Mouse (Mus musculus) bone marrow, adult 2 months (tissue): ENCODE data around the gene Dhx35. TPM values are rescaled to one million over a fixed set of nuclear protein-coding genes. Genes with fewer than 3 reads are reported as not detected.

ENCODE experiments used
- H3K27ac ChIP-seq: fragments of 200-500 bp; 2 replicates; pipeline ENCODE4 v1.5.1; 2012; ENCODE audit warnings: low read depth, mild to moderate bottlenecking, control low read depth, inconsistent platforms, low read length; ENCODE audit not compliant: control insufficient read depth, poor library complexity, insufficient read depth
- H3K4me1 ChIP-seq: fragments of 200-500 bp; 2 replicates; pipeline ENCODE4 v1.6.1; 2011; ENCODE audit warnings: low read length; ENCODE audit not compliant: control insufficient read depth, insufficient read depth
- H3K4me3 ChIP-seq: fragments of 200-500 bp; replicated peaks from 2 replicates; pipeline ENCODE3; 2011; ENCODE audit warnings: mild to moderate bottlenecking, low read depth, low read length, control low read depth; ENCODE audit not compliant: control insufficient read depth
- CTCF ChIP-seq: fragments of 200-500 bp; IDR thresholded peaks from 2 replicates; pipeline ENCODE4 v1.5.1; 2011; ENCODE audit warnings: low read length, control low read depth; ENCODE audit not compliant: control insufficient read depth, insufficient read depth
- POLR2A ChIP-seq: fragments of 200-500 bp; IDR thresholded peaks from 2 replicates; pipeline ENCODE4 v1.6.1; 2011; ENCODE audit warnings: low read depth, mild to moderate bottlenecking, control low read depth, low read length, borderline replicate concordance; ENCODE audit not compliant: control insufficient read depth
- WGBS: fragments of 180-500 bp; shearing (Covaris S2); methylation state at CpG from one replicate; pipeline ENCODE4 v1.1.7; 2018; 5-methylcytosine and 5-hydroxymethylcytosine counted together
- polyA plus RNA-seq: library from polyadenylated mRNA; stranded (reverse); fragments of >200 nt; gene quantifications from 2 replicates; pipeline ENCODE4 v1.2.4, GENCODE M21; 2011; ENCODE audit warnings: low replicate concordance; ENCODE audit not compliant: missing spikeins, insufficient read depth, insufficient read length

Gene Dhx35
- 3.2 and 10.7 TPM in 2 replicates for polyA plus RNA-seq

DNA sequence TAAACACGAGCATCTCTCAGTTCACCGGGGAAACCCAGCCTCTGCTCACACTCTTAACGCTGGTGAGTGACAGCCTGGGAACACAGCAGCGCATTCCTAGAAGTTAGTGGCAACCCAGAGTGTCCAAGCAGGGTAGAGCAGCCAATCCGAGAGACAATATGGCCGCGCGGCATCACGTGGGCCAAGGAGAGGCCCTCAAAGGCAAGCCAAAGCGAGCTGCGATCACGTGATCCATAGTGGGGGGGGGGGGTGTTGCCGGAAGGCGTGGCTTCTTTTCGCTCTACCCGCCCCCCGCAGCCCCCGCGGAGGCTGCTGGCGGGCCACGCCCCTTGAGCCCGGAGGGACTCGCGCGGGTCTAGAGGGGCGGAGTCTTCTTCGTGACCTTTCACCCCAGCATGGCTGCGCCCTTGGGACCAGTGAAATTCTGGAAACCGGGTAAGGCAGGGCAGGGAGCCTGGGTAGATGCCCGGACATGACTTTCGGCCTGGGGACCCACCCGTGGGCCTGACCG is at the start of gene Dhx35:
TSS of gene Dhx35 (plus strand) at position 314 of the 511 bp plus-strand sequence.
- Histone ChIP-seq H3K4me1 (peaks cover 1% of the 10 kb centered on the region; the same call in 1 of the 2 replicates), H3K27ac (peak within 1 kb of the TSS; percentile 25; the same call in 1 of the 2 replicates), H3K4me3 (peak within 1 kb of the TSS; percentile 90)
- under 1% methylated on average over 33 of the region's 33 CpGs for WGBS
- 0 out of 2 replicates have a peak, but pooled peaks have one; percentile 23 for TF ChIP-seq POLR2A
- TF ChIP-seq CTCF, result no peak

GRCm38 (mm10) chr2:158745049-158745482 is 49.5 kb upstream of the Dhx35 start:
- H3K27ac ChIP-seq, result no peak overlapping the region
- H3K4me1 ChIP-seq, result no peaks in the 10 kb centered on the region; the same call in 1 of the 2 replicates
- no peak overlapping the region for H3K4me3 ChIP-seq
- WGBS, result 0% methylated on average over 2 of the region's 2 CpGs
- TF ChIP-seq POLR2A, result no peak
- peak; percentile 62 for TF ChIP-seq CTCF

DNA sequence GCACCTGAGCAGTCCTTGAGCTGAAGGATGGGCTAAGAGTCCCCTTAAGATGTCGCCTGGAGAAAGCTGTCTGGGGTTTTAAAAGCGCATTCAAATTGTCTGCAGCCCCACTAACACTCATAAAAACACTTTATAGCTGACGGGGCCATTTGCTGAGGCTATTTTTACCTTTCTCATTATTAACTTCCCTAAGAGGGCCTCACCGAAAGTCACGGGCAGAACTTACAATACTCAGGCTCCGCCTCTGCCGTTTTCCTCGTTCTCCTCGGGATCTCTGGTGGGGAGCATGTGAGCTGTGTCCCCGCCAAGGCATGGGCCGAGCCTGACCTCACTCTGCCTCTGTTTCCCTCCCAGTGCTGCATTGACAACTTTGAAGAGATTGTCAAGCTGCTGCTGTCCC is 48.4 kb upstream of the Dhx35 start:
- Histone ChIP-seq H3K27ac (no peak overlapping the region), H3K4me3 (no peak overlapping the region), H3K4me1 (no peaks in the 10 kb centered on the region; the same call in 1 of the 2 replicates)
- TF ChIP-seq CTCF (no peak), POLR2A (no peak)
- WGBS, result 22% methylated on average over 11 of the region's 11 CpGs

DNA sequence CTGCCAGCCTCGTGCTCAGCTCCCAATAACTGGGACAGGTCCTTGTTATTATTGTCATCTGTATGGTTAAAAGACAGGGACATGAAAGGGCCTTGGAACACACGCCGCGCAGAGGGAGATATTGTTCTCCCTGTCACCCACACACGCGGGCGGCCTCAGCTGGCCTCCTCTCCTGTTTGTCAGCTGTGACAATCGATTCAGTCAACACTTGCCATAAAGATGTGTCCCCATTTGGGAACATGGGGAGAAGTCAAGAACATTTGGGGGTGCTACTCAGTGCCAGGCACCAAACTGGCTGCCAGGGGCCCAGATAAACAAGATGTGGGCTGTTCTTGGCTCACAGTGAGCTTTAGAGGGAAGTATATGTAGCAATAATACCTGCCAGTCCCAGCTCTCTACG is 45.2 kb upstream of the Dhx35 start:
- Histone ChIP-seq H3K4me1 (no peaks in the 10 kb centered on the region; the same call in 1 of the 2 replicates), H3K4me3 (no peak overlapping the region), H3K27ac (no peak overlapping the region)
- TF ChIP-seq POLR2A (no peak), CTCF (no peak)
- WGBS, result 85% methylated on average over 9 of the region's 9 CpGs

DNA sequence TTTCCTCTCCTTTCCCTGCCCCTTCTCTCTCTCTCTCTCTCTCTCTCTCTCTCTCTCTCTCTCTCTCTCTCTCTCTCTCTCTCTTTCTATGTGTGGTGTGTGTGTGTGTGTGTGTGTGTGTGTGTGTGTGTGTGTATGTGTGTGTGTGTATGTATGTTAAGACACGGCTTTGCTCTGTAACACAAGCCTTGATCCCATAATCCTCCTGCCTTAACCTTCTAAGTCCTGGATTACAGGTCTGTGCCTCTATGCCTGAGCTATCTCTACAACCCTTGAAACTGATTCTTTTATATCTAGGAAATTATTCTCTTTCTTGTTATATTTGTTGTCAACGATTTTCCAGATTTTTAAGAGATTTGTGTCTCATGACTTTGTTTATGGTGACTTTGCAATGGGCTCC is 34.4 kb upstream of the Dhx35 start:
- WGBS, result 68% methylated on average over 2 of the region's 2 CpGs
- H3K27ac ChIP-seq, result no peak overlapping the region
- H3K4me1 ChIP-seq, result no peaks in the 10 kb centered on the region
- no peak overlapping the region for H3K4me3 ChIP-seq
- TF ChIP-seq POLR2A (no peak), CTCF (no peak)

GRCm38 (mm10) chr2:158762339-158762738 is 32.3 kb upstream of the Dhx35 start:
- WGBS, result 76% methylated on average over 5 of the region's 5 CpGs
- H3K4me1 ChIP-seq, result no peaks in the 10 kb centered on the region
- no peak overlapping the region for H3K4me3 ChIP-seq
- no peak overlapping the region for H3K27ac ChIP-seq
- TF ChIP-seq POLR2A, result no peak
- no peak for TF ChIP-seq CTCF

DNA sequence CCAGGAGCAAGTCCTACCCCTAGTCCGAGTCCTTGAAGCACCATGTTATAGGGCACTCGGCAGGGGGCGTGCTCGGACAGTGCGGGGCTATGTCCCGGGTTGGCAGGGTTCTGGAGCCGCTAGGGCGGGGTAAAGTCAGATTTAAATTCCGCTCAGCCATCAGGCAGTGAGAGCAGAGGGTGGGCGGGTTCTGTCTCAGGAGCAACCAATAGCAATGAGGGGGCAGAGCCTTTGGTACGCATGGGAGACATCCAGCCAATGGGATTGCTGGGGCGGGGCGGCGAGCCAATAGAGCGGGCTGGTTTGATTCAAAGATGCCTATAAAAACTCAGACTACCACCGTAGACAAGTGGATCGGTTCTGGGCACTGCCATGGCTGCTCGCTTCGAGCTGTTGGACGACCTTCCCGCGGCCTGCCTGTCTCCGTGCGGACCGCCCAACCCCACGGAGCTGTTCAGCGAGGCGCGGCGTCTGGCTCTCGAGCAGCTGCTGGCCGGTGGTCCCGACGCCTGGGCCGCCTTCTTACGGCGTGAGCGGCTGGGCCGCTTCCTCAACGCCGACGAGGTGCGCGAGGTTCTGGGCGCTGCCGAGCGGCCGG is 26.8 kb upstream of the Dhx35 start, which contains the start of gene Fam83d:
TSS of gene Fam83d (plus strand) at position 352 of the 598 bp plus-strand sequence.
- peak; percentile 76 for TF ChIP-seq CTCF
- TF ChIP-seq POLR2A, result peak; percentile 96
- Histone ChIP-seq H3K4me1 (peaks cover 3% of the 10 kb centered on the region; the same call in 1 of the 2 replicates), H3K4me3 (peak within 1 kb of the TSS; percentile 84), H3K27ac (peak within 1 kb of the TSS; percentile 78)
- WGBS, result under 1% methylated on average over 48 of the region's 48 CpGs

DNA sequence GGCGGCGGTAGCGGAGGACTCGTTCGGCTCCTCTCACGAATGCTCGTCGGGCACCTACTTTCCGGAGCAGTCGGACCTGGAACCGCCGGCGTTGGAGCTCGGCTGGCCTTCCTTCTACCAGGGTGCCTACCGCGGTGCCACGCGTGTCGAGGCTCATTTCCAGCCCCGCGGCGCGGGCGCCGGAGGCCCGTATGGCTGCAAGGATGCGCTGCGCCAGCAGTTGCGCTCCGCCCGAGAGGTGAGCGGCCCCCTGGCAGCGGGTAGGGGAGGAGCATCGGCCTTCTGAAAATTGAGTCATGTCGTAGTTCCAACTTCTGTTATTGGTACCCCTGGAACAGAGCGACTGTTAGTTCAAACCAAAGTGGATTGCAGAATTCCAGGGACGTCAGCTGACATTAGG is 26.3 kb upstream of the Dhx35 start:
- peaks cover 3% of the 10 kb centered on the region; the same call in 1 of the 2 replicates for H3K4me1 ChIP-seq
- WGBS, result under 1% methylated on average over 37 of the region's 37 CpGs
- TF ChIP-seq POLR2A, result 0 out of 2 replicates have a peak, but pooled peaks have one; percentile 26
- no peak for TF ChIP-seq CTCF
- H3K4me3 ChIP-seq, result peak overlapping the region; percentile 84
- peak overlapping the region; percentile 78 for H3K27ac ChIP-seq
